9 mouse cellular contexts compared by ENCODE assay signal in the genomic region with DNA sequence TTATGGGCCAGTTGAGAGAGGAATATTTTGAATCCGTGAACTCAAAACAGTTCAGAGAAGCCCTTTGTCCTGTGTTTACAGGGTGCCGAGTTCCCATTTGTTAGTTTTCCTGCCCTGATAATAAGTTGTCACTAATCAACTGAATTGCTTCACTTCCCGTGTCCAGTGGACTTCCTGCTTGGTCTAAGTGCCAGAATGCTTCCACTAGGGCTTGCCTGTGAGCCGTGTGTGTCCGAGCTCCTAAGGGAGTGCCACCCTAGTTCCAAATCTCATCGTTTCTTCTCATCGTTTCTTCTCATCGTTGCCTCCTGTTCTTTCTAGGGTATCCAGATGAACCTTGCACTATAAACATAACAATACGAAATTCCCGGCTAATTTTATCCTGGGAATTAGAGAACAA. TPM values are rescaled to one million over a fixed set of nuclear protein-coding genes. Genes with fewer than 3 reads are reported as not detected.
DNase-seq lines count a peak whose midpoint lies in the region; ATAC-seq lines count a peak whose summit lies in the region.
"Had no signal": no experiment of that assay in that cellular context is flagged by ENCODE, and none has a peak within 500 bp of the region (broad histone marks: within the 10 kb centered on the region; RNA-seq: fewer than 3 reads in every experiment).

No protein-coding gene starts in this region.

- no peak overlapping the region for H3K4me3 ChIP-seq in hindbrain, embryonic 16.5 days (ENCODE audit: low read length)
- no peak overlapping the region for H3K4me3 ChIP-seq in hindbrain, embryonic 10.5 days
- H3K4me3 ChIP-seq in liver, embryonic 11.5 days (ENCODE audit: low read depth, low read length): no peak overlapping the region
- H3K4me3 ChIP-seq in midbrain, embryonic 11.5 days (ENCODE audit: low read depth, low read length): no peak overlapping the region
- H3K4me3 ChIP-seq in forebrain, embryonic 15.5 days: no peak overlapping the region
- H3K4me3 ChIP-seq: limb, embryonic 13.5 days had no signal

- H3K4me1 ChIP-seq in hindbrain, embryonic 16.5 days (ENCODE audit: control insufficient read depth, insufficient read depth, low read depth, low read length): no peaks in the 10 kb centered on the region
- H3K4me1 ChIP-seq in hindbrain, embryonic 10.5 days (replicated peaks): no peaks in the 10 kb centered on the region
- H3K4me1 ChIP-seq in liver, embryonic 11.5 days (replicated peaks; ENCODE audit: control insufficient read depth, insufficient read depth, low read length): peaks cover 5% of the 10 kb centered on the region; the same call in 1 of the 2 replicates
- H3K4me1 ChIP-seq in midbrain, embryonic 11.5 days (ENCODE audit: control insufficient read depth, insufficient read depth, low read length): no peaks in the 10 kb centered on the region
- no peaks in the 10 kb centered on the region for H3K4me1 ChIP-seq in forebrain, embryonic 15.5 days
- H3K4me1 ChIP-seq: limb, embryonic 13.5 days had no signal

- H3K4me2 ChIP-seq in hindbrain, embryonic 16.5 days (ENCODE audit: low read length): no peak overlapping the region
- H3K4me2 ChIP-seq in liver, embryonic 11.5 days: no peak overlapping the region
- no peak overlapping the region for H3K4me2 ChIP-seq in midbrain, embryonic 11.5 days
- H3K4me2 ChIP-seq in forebrain, embryonic 15.5 days (replicated peaks): no peak overlapping the region
- H3K4me2 ChIP-seq: limb, embryonic 13.5 days had no signal

- H3K9ac ChIP-seq in hindbrain, embryonic 16.5 days (ENCODE audit: low read depth, low read length): no peak overlapping the region
- no peak overlapping the region for H3K9ac ChIP-seq in liver, embryonic 11.5 days (ENCODE audit: low read depth, low read length)
- H3K9ac ChIP-seq in midbrain, embryonic 11.5 days (ENCODE audit: low read length): no peak overlapping the region
- no peak overlapping the region for H3K9ac ChIP-seq in forebrain, embryonic 15.5 days (replicated peaks)
- H3K9ac ChIP-seq: limb, embryonic 13.5 days had no signal

- H3K36me3 ChIP-seq in hindbrain, embryonic 16.5 days (ENCODE audit: control insufficient read depth, insufficient read depth, low read length): peaks cover 18% of the 10 kb centered on the region
- peaks cover 60% of the 10 kb centered on the region for H3K36me3 ChIP-seq in hindbrain, embryonic 10.5 days
- peaks cover 49% of the 10 kb centered on the region for H3K36me3 ChIP-seq in liver, embryonic 11.5 days (ENCODE audit: control insufficient read depth, insufficient read depth, low read length)
- peaks cover 3% of the 10 kb centered on the region; the same call in 1 of the 2 replicates for H3K36me3 ChIP-seq in midbrain, embryonic 11.5 days (ENCODE audit: control insufficient read depth, insufficient read depth, low read length)
- peaks cover 34% of the 10 kb centered on the region for H3K36me3 ChIP-seq in forebrain, embryonic 15.5 days

- H3K27ac ChIP-seq in hindbrain, embryonic 16.5 days (ENCODE audit: low read depth, low read length): 0 out of 2 replicates have a peak overlapping the region, but pooled peaks have one; percentile 48
- no peak overlapping the region for H3K27ac ChIP-seq in hindbrain, embryonic 10.5 days
- H3K27ac ChIP-seq in liver, embryonic 11.5 days (ENCODE audit: low read depth, low read length): peak overlapping the region; percentile 49; the same call in 1 of the 2 replicates
- H3K27ac ChIP-seq in midbrain, embryonic 11.5 days (ENCODE audit: low read depth, low read length): no peak overlapping the region
- no peak overlapping the region for H3K27ac ChIP-seq in forebrain, embryonic 15.5 days (replicated peaks)
- H3K27ac ChIP-seq: limb, embryonic 13.5 days had no signal

- no peaks in the 10 kb centered on the region for H3K27me3 ChIP-seq in hindbrain, embryonic 16.5 days (replicated peaks; ENCODE audit: control insufficient read depth, insufficient read depth, low read length)
- H3K27me3 ChIP-seq in hindbrain, embryonic 10.5 days (ENCODE audit: insufficient read depth, poor library complexity, severe bottlenecking): no peaks in the 10 kb centered on the region
- H3K27me3 ChIP-seq in liver, embryonic 11.5 days (replicated peaks; ENCODE audit: control insufficient read depth, insufficient read depth, low read length): no peaks in the 10 kb centered on the region
- H3K27me3 ChIP-seq in midbrain, embryonic 11.5 days (ENCODE audit: control insufficient read depth, insufficient read depth, low read length): no peaks in the 10 kb centered on the region
- H3K27me3 ChIP-seq in forebrain, embryonic 15.5 days: no peaks in the 10 kb centered on the region
- H3K27me3 ChIP-seq: limb, embryonic 13.5 days had no signal

- H3K9me3 ChIP-seq in hindbrain, embryonic 16.5 days (ENCODE audit: control insufficient read depth, low read length): no peaks in the 10 kb centered on the region
- H3K9me3 ChIP-seq in hindbrain, embryonic 10.5 days: 0 out of 2 replicates have a peak, but pooled peaks cover 7% of the 10 kb centered on the region
- no peaks in the 10 kb centered on the region; the same call in 1 of the 2 replicates for H3K9me3 ChIP-seq in liver, embryonic 11.5 days (ENCODE audit: control insufficient read depth, low read length)
- H3K9me3 ChIP-seq in midbrain, embryonic 11.5 days (ENCODE audit: control insufficient read depth, low read length): no peaks in the 10 kb centered on the region
- H3K9me3 ChIP-seq in forebrain, embryonic 15.5 days: no peaks in the 10 kb centered on the region
- H3K9me3 ChIP-seq: limb, embryonic 13.5 days had no signal

- ATAC-seq in hindbrain, embryonic 16.5 days: no peak
- ATAC-seq in liver, embryonic 11.5 days (replicated peaks; ENCODE audit: low FRiP score): no peak
- ATAC-seq in monocyte, adult 5-6 weeks (replicated peaks; ENCODE audit: insufficient number of reproducible peaks, low FRiP score, low TSS enrichment, poor library complexity, severe bottlenecking): peak; percentile 36; the same call in 1 of the 2 replicates
- ATAC-seq in midbrain, embryonic 11.5 days (ENCODE audit: low FRiP score): no peak
- ATAC-seq in forebrain, embryonic 15.5 days (replicated peaks): no peak

- 55% methylated on average over 10 of the region's 10 CpGs for WGBS in hindbrain, embryonic 16.5 days
- WGBS in hindbrain, embryonic 10.5 days: 62% methylated on average over 10 of the region's 10 CpGs
- 64% methylated on average over 10 of the region's 10 CpGs for WGBS in liver, embryonic 11.5 days
- WGBS in midbrain, embryonic 11.5 days: 59% methylated on average over 10 of the region's 10 CpGs
- 47% methylated on average over 10 of the region's 10 CpGs for WGBS in forebrain, embryonic 15.5 days

- intact Hi-C loops in heart, postnatal 25 days (cut with DNase I): no loop called here

- no peak for DNase-seq in hindbrain, embryonic 10.5 days (ENCODE audit: low spot score)
- peak; percentile 52 for DNase-seq in heart, postnatal 25 days (ENCODE audit: low spot score)
- no peak for DNase-seq in liver, embryonic 11.5 days (ENCODE audit: low spot score)
- no peak for DNase-seq in midbrain, embryonic 11.5 days (ENCODE audit: low spot score, missing footprints)
- no peak for DNase-seq in layer of hippocampus, adult 11-12 months (ENCODE audit: low spot score)

RNA-seq across cellular contexts. Expression of a gene that starts 5.9 kb away (rescaled TPM):
- not detected in 2 replicates for polyA plus RNA-seq in hindbrain, embryonic 16.5 days (2015; fragmentation: Nextera tagmentation; extraction: Ambion mirVana)
- not detected in 2 replicates for polyA plus RNA-seq in hindbrain, embryonic 10.5 days (2016; fragmentation: Nextera tagmentation; extraction: Ambion mirVana)
- total RNA-seq in heart, postnatal 25 days (2021): not detected
- not detected in 2 replicates for polyA plus RNA-seq in liver, embryonic 11.5 days (2014; fragmentation: Nextera tagmentation; extraction: Ambion mirVana)
- not detected in 3 replicates for total RNA-seq in monocyte, adult 5-6 weeks (2017)
- not detected in 2 replicates for polyA plus RNA-seq in midbrain, embryonic 11.5 days (2014; fragmentation: Nextera tagmentation; extraction: Ambion mirVana)
- polyA plus RNA-seq in forebrain, embryonic 15.5 days (2015; fragmentation: Nextera tagmentation; extraction: Ambion mirVana): not detected in 2 replicates
- polyA plus RNA-seq: limb, embryonic 13.5 days had no signal

RNA-seq across cellular contexts. Expression of a gene that starts 13.0 kb away (rescaled TPM):
- polyA plus RNA-seq in hindbrain, embryonic 16.5 days (2015; fragmentation: Nextera tagmentation; extraction: Ambion mirVana): 40.6 and 41.7 TPM in 2 replicates
- polyA plus RNA-seq in hindbrain, embryonic 10.5 days (2016; fragmentation: Nextera tagmentation; extraction: Ambion mirVana): 27.8 and 29.3 TPM in 2 replicates
- 10 to 100 TPM; 34.5 to 37.6 TPM for total RNA-seq in heart, postnatal 25 days (2021)
- 66.7 and 70.9 TPM in 2 replicates for polyA plus RNA-seq in liver, embryonic 11.5 days (2014; fragmentation: Nextera tagmentation; extraction: Ambion mirVana)
- total RNA-seq in monocyte, adult 5-6 weeks (2017): 188 to 243 TPM (median 214 TPM) in 3 replicates
- polyA plus RNA-seq in midbrain, embryonic 11.5 days (2014; fragmentation: Nextera tagmentation; extraction: Ambion mirVana): 32.6 and 32.7 TPM in 2 replicates
- polyA plus RNA-seq in forebrain, embryonic 15.5 days (2015; fragmentation: Nextera tagmentation; extraction: Ambion mirVana): 41.6 and 42.3 TPM in 2 replicates

RNA-seq across cellular contexts. Expression of a gene that starts 20.3 kb away (rescaled TPM):
- 14.8 and 16.7 TPM in 2 replicates for polyA plus RNA-seq in hindbrain, embryonic 16.5 days (2015; fragmentation: Nextera tagmentation; extraction: Ambion mirVana)
- 7.1 and 8.6 TPM in 2 replicates for polyA plus RNA-seq in hindbrain, embryonic 10.5 days (2016; fragmentation: Nextera tagmentation; extraction: Ambion mirVana)
- total RNA-seq in heart, postnatal 25 days (2021): 100 to 1,000 TPM in 1 of 2 experiments, 10 to 100 TPM in 1; 97.5 to 105 TPM
- polyA plus RNA-seq in liver, embryonic 11.5 days (2014; fragmentation: Nextera tagmentation; extraction: Ambion mirVana): 29.8 and 32.9 TPM in 2 replicates
- total RNA-seq in monocyte, adult 5-6 weeks (2017): 86.7 to 144 TPM (median 102 TPM) in 3 replicates
- 8.1 and 8.5 TPM in 2 replicates for polyA plus RNA-seq in midbrain, embryonic 11.5 days (2014; fragmentation: Nextera tagmentation; extraction: Ambion mirVana)
- 7.7 and 9.6 TPM in 2 replicates for polyA plus RNA-seq in forebrain, embryonic 15.5 days (2015; fragmentation: Nextera tagmentation; extraction: Ambion mirVana)

Comparison
In these comparisons a context has a peak if more than half of its experiments do, and no peak if none do; other contexts are left out.
1. H3K27ac ChIP-seq: peak in hindbrain, embryonic 16.5 days (single experiment) and liver, embryonic 11.5 days (single experiment); none in hindbrain, embryonic 10.5 days (single experiment), midbrain, embryonic 11.5 days (single experiment) and forebrain, embryonic 15.5 days (single experiment).